Mouse (Mus musculus) spleen, postnatal 4 days (tissue): ENCODE data around the gene Cpne4.
A peak's percentile ranks its signal among the peaks of the same experiment; 100 is the strongest.

Experiments used
- DNase-seq, 2 experiments: peaks; one replicate each; pipeline ENCODE4 v3.0.0; 2022; ENCODE audit warnings: low spot score in 2 of 2

Gene Cpne4

DNA sequence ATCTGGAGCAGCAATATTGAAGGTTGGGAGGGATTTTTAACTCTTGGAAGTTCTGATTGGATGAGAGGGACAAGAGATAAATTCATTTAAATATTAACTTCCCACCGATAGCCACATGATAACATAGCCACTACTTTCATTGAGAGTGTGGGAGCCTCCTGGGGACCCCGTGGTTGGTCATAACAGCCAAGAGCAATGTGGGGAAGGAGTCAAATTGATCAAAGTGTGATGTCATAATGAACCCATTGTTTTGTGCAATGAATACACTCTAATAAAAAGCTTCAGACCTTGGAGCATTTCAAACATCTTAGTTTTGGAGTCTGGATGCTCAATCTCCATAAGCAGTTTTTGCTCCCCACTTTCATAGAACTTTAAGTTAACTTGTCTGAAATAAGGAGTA lies at the start of gene Cpne4:
Cpne4 (plus strand) TSS at position 301 of the 400 bp plus-strand sequence.
- no peak for DNase-seq

DNA sequence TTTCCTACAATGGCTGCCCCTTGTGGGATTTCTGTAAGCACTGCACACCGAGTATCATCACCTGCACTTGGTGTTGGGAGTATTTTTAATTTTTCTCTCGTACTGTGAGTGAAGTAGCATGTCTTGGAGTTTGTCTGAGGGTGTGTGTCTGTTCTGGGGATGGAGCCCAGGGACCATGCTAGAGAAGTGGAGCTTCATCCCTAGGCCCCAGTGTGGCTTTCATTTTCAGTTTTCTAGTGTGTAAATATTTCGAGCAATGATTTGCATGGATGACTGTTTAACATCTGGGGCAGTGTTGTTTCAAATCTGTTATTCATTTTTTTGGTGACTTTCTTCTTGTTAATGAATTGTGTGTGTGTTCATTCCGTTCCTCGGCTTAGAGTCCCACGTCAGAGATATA lies 31.9 kb upstream of the Cpne4 start:
- no peak for DNase-seq

DNA sequence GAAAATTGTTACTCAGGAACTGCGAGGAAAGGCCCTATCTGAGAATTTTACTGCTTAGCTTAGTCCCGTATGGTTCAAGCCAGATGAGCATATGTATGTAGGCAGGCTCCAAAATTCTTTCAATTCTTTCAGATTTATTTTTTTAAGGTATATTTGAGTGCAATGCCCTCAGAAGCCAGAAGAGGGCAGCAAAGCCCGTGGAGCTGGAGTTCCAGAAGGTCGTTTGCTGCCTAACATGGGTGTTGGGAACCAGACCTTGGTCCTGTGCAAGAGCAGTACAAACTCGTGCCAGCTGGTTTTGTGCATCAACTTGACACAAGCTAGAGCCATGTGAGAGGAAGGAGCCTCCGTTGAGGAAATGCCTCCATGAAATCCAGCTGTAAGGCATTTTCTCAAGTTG lies 11.6 kb upstream of the Cpne4 start:
- no peak for DNase-seq

DNA sequence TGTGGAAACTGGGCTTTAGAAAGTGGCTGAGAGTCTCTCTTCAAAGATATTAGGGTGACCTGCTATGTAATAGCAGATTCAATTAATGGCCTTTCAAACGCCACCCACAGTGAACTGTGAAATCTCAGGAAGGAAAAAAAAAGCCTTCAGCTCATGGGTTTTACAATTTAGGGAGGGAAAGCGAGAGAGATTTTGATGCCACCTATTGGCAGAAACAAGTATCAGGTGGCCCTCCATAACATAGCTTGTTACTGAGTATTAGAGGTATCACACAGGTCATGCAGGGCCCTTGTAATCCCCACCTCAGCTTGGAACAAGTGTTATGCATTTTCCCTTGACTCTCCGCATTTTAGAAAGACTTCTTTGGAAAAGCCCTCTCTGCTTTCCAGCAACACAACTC lies 18.7 kb downstream of the Cpne4 start:
- no peak for DNase-seq

DNA sequence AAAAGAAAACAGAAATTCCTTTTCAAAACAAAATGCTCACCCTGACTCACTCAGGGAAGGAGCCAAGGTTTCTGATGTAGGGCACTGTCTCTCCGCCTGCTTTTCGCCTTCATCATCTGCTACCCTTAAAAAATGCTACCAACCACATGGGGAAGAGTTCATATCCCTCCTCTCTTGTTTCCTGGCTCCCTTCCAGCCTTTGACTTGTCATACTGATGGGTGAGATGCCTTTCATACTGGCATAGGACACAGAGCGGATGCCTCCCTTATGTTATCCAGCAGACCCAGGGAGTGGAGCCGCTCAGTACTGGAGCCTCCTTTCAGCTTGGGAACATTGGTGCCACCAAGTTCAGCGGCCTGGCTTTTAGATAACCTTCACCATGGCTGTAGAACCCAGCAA lies 19.4 kb downstream of the Cpne4 start:
- no peak for DNase-seq

DNA sequence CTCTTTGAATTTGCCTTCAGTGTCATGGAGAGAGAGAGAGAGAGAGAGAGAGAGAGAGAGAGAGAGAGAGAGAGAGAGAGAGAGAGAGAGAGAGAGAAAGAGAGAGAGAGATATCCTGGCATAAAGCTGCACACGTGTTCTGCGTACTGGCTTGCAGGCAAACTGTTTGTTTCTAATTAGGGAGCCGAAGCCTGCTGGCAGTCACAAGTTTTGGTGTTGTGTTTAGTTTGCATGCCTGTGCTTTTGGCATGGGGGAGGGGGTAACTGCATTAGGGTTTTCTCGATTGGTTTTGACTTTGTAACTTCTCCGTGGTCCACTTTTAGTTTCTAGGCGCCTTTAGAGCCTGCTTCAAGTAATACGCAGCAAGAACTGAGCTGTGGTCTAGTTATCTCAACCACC lies 20.0 kb downstream of the Cpne4 start:
- no peak for DNase-seq

DNA sequence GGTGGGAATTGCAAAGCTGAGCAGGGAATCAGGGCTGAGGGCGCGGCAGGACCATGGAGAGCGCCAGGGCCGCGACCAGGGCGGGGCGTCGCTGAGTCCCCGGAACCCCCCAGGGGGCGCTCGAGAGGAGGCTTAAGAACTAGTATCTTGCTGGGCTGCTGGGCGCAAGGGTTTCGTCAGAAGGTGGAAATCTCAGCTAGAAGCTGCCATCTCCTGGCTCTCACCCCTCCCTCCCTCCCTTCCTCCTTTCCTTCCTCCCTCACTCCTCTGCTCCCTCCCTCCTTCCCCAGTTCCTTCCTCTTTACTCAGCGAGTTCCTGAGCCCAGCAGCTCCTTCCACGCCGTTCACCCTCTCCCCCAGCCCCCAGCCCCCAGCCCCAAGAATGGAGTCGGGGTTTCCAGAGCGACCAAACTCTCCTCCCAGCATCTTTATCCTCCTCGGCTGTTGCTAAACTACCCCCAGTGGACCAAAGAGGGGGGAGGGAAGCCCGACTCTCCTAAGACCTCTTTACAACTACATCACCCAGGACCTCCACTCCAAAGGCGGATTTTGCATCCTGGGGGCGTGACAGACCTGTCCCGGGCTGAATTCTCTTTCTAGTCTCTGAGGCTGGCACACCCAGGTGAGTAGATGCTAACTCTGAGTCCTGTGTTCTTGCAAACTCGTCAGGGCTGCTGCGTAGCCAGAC lies 22.5 kb downstream of the Cpne4 start:
- peak; percentile 53 to 86 for DNase-seq

DNA sequence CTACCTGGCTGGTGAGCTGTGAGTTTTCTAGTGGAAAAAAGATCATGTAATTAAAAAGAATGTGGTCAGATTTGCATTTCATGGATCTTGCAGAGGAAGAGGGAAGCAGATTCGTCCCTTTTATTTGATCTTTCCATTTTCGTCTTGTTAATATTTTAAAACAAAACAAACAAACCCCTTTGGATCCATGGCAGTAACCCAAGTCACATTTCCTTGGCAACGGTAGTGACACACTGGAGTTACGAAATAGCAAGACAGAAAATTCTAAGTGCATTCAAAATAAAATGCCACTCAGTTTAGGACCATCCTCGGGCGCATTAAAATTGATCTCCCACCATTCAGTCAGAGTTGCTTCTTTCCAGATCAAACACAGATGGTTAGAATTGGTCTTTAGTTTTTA lies 25.8 kb downstream of the Cpne4 start:
- no peak for DNase-seq

DNA sequence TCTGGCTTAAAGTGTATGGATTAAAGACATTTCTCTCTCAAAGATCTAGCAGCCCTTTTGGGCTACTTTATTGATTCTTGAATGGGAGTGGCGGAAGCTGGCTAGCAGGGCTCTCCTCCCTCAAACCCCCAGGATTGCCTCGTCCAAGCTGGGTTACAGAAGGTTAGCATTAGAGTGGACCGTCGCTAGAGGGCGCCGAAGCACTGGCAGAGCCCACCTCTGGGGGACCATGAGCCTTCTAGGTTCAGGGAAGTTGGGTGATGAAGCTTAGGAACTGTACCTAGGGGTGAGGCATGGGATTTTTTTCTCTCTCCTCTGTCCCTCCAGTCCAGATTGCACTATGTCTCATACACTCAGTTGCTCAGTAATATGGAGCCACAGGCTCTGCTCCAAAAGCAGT lies 27.4 kb downstream of the Cpne4 start:
- DNase-seq: peak; percentile 23 to 71

DNA sequence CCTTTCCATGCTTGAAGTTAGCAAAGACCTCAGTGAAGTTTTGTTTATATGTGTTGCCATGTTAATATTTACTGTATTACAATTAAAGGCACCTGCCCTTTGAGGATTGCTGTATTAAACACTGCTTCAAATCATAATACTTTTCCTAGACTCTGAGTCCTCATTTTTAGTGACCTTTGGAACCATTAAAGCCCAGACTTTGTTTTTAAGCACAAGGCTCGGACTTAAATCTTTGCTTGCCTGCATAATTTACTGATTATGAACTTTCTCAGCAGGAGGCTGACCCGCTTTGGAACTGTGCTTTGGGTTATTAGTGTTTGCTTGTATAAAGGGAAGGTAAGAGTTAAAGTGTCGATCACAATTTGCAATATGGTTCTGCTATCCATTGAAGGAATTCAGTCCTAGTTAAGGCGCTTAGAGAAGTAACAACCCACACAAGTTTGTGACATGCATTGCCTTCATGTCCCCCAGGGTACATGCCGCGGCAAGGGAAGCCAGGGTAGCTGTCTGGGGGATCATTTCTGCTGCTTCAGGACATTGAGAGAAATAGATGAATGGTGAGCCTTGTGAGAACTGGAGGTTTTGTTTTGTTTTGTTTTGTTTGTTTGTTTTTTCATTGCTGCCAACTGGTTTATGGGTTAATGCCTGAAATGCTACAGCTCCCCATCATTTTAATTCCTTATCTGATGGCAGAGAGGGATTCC lies 35.0 kb downstream of the Cpne4 start:
- no peak for DNase-seq

DNA sequence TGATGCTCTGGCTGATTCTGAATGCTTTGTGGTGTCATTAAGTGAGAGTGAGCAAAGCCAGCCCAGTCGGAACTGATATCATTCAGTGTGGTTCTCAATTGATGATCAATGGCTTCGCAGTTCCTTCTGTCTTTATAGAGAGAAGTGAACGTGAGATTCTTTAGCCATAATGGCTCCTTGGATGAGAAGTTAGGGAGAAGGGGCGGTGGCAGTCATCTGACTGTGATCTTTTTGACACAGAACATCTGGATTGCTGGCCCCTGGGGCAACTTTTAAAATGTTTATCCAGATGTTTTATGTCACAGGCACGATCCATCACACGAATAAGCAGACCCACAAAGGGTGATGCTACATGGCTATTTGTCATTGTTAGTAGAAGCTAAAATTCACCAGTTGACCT lies 35.6 kb downstream of the Cpne4 start:
- no peak for DNase-seq

DNA sequence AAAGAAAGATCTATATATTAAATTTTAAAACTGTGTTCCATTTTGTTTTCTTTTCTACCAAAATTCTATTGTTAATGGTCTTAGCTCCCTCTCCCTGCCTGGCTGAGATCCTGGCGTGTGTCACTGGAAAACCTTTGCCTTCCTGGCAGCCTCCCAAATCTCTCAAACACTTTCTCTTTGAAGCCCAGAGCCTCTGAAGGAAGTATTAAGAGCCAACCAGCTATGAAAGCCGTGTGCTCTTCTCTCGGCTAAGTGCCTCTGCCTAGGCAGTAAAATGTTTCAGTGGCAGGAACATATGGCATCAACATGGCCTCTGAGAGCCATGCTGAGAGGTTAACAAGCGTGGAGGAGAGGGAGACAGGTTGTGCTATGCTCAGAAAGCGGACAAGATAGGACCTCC lies 47.5 kb downstream of the Cpne4 start:
- no peak for DNase-seq

DNA sequence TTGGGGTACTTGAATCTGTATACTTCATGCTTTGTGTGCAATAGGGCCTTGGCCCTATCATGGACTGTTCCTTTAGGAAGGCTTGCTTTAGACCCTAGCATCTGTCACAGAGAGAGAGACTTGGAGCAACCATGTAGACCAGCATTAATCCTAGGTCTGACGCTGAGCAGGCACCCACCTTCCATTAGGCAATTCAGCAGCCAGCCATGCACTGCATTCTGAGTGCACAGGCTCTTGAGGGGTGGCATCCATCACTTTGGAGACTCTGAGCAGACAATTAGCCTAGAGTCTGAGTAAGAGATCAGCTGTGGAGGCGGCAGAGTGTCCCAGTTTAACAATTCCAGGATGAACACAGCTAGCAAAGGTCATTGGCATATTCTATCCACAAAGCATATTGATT lies 47.9 kb downstream of the Cpne4 start:
- DNase-seq: no peak

DNA sequence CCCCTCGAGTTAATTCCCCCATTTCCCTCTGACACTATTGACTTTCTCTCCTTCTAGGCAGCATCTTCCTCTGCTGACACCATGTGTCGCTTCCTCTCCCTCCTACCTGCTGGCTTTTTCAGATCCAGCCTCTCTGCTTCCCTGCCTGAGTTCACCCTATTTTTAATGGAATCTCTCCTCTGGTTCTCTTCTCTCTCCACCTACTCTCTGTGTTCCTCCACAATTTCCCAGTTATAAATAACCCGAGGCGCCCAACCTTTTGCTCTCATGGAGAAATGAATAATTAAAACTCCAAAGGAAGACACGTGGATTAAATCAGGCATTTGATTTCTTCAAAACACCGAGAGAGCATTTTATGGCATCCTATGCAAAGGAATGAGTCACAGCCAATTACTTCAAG lies 65.4 kb downstream of the Cpne4 start:
- DNase-seq: no peak

DNA sequence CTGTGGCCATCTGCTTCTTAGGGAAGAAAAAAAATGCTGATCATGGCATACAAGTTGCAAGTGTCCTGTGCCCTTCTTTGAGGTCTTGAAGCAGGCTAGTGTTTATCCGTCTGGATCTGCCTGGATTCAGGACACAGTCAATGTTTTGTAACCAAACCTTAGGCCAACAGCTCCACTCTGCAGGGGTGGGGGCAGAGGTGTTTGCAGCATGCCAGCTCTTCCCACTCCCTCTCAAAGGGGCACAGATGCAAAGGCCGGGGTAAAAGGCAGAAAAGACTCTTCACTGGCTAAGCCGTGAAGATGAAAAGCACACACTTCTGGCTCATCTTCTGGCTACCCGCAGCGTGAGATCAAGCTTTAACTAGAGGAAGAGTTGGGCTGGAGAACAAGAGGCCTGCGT lies 69.6 kb downstream of the Cpne4 start:
- DNase-seq: no peak

DNA sequence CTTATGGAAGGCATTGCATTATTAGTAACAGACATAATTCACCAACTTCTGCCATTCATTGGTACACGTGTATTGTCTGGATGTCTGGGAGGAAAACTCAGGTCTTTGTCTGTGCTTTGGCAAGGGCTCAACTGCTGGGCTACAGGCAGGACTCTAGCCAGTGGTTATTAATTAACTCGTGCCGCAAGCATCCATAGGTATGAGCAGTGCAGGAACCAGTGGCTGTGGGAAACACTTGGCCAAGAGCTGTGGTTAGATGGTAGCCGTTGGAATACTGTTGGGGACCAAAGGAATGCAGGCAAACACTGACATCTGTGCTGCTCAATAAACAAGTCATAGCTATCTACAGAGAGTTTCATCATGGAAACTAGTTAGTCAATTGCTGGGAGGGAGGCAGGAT lies 76.5 kb downstream of the Cpne4 start:
- no peak for DNase-seq

DNA sequence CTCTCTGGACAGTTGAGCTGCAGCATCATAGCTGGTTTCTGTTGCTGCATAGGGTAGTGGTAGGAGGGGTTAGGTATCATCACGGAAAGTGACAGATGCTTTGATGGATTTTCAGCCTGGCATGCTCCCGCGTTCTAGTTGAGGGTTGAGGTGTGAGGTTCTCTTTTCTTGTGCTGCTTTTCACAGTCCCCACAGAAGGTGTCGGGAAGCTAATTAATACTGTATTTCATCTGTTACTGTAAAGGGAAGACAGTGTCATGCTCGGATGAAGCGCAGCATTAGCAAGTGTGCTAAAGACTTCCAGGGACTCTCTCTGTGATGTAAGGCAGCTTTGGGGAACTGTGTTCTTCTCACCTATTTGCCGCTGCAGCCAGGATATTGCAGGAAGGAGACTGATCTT lies 80.7 kb downstream of the Cpne4 start:
- DNase-seq: no peak

DNA sequence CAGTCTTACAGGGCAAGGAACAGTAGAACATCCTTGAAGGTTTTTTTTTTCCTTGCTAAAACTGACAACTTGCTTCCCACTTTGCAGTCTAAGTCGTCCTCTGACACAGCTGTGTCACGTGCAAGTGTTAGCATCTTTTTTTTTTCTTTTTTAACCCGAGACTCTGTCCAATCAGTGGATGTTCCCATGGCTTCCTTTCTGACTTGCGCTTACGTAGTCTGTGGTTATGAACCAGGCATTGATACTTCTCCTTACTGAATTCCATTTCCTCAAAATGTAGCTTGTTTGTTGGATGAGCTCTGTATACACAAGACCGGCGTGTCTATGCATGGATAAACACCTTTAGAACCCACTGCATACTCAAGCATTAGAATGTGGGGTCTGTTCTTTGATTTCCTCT lies 82.2 kb downstream of the Cpne4 start:
- DNase-seq: no peak

DNA sequence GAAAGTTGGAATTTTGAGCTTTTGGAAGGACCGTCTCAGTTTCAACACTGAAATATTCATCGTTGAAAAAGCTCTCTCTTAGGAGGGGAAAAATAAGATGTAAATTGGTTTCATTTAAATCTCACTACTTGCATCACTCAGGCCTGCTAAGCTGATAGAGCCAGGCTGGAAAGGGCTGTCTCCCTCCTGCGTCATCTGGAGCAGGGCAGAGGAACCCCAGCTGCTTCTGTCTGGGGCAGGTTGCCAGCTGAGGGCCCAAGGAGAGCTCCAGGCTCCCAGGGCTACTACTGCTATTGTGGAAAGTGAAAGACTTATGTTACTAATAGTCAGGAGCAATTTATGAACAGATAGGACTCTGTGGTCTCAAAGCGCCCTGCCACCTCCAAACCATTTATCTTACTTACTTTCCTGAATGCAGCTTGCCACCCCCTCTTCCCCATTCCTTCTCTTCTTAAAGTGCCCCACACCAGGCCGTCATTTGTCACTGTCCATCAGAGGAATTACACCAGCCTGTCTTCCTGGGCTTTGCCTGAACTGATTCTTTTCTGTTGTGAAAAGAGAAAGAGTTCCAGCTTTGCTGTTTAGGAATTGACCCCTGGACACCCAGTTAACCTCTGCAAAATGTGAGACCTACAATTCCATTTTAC lies 99.4 kb downstream of the Cpne4 start:
- no peak for DNase-seq

DNA sequence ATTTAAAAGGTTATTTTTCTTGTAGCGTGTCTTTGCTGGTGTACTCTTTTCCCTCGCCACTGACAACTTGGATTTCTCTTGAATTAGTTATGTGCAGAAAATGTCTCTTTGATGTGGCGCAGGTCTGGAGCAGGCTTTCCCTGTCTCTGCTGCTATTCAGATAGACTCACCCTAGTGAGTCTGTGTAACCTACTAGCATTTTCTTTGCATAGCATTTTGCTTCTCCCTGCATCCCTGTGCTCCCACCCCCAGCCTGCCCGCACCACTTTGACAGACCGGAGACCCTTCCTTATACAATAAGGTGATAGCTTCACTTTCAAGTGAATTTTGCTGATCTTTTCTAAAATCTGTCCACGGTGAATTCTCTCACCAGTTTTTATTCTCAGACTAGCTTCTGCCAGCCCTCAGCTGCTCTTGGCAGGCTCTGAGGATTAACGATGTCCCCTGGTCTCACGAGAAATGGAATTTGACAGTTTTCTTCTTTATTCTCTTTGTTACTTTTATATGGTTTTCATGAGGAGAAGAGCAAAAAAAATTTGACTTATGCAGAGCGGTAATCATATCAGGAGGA lies 105.7 kb downstream of the Cpne4 start:
- DNase-seq: no peak

DNA sequence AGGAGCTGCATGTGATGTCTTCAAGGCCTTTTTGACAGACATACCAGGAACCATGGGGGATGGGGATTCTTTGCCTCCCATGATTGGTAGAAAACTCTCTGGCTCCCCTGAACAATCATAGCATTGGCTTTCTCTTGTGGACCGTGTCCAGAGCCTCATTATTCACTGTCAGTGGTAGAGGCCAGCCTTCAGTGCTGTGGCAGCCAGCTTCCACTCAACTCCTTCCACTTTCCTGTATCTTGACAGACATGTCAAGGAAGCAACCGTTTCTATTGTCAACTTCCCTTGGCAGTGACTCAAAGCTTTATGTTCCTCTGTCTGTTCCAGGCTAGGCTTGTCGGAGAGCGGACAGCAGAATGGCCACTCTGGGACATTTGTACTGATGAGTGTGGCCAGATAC lies 112.7 kb downstream of the Cpne4 start:
- DNase-seq: no peak

DNA sequence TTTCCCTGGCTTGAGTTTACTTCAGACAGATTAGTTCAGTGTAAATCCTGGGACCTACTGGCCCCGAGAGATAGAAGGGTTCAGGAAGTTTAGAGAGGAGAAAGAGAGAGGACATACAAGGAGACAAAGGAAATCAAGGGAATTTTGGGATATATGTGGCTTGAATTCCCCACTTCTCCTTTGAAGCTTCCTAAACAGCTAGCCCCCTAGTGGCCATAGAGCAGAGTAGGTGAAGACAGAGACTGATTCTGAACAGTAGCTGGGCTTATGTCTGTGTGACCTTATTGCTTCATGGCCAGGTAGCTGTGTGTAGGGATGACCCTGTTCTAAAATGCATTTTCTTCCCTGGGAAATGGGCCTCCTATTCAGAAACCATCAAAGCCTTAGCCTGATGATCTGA lies 129.6 kb downstream of the Cpne4 start:
- no peak for DNase-seq

DNA sequence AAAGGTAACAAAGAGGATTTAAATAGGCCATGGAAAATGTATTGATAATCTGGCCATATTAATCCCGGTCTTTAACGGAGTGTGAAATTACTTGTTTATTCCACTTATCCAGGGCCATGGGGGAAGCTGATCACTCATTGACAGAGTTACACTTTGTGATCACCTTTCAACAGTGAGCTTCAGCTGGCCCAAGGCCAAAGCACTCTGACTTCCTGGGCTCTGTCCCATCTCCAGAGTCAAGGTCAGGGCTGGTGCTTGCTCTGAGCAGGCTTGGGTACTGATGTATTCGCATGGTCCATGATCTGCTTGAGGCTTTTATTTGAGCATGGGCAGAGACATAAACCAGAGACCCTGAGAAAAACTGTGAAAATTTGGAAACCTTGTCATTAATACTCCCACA lies 131.5 kb downstream of the Cpne4 start:
- no peak for DNase-seq
